Mouse (Mus musculus): ENCODE data around the gene Omt2a. TPM values are rescaled to one million over a fixed set of nuclear protein-coding genes. Genes with fewer than 3 reads are reported as not detected.
"Not testable (repeated sequence)": the region's sequence is repeated elsewhere in the genome, so short reads cannot be mapped to it uniquely, and the experiment has no call there.

The Omt2a gene
- polyA plus RNA-seq, 1 experiment from 2014 or later = not detected

DNA sequence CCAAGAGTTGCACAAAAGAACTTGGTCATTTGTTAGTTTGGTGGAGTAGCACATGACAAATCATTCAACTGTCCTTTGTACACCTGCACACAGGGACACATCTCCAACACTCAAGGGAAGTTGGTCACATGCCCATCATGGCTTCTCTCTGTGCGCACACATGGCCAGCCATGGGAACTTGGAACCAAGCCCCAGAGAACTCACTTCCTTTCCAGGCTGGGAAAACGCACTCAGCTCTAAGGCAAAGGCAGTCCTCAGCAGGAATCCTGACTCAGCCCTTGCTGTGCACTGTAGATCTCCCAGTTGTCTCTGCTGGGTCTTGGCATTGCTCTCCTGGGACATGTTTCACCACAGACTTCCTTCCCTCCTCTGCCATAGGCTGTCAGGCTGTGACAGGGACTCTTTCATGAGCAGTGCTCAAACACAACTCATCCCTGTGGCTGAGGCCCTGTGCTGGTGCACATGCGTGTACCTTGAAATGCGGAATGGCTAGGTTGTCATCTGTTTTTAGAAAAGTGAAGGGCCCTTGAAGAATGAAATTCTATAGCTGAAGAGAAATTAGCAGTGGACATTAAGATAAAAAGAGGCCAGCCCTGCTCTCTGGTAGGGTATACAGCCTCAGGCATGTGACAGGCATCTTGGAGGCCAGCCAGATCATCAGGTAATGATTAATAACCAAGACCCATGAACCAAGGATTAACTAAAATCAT, 32.4 kb downstream of the Omt2a start:
- H3K4me3 ChIP-seq (replicated peaks; ENCODE audit: low read length); H3K27me3 ChIP-seq (ENCODE audit: control insufficient read depth, insufficient read depth, low read length); H3K9me3 ChIP-seq (ENCODE audit: control insufficient read depth, low read length); H3K36me3 ChIP-seq (replicated peaks; ENCODE audit: control insufficient read depth, insufficient read depth); H3K4me2 ChIP-seq (replicated peaks); DNase-seq (ENCODE audit: low spot score); ATAC-seq (ENCODE audit: low FRiP score); H3K9ac ChIP-seq; H3K4me1 ChIP-seq (replicated peaks; ENCODE audit: control insufficient read depth, insufficient read depth, low read length); H3K27ac ChIP-seq: not testable (repeated sequence)
- 81% methylated on average over 4 of the region's 4 CpGs for WGBS

DNA sequence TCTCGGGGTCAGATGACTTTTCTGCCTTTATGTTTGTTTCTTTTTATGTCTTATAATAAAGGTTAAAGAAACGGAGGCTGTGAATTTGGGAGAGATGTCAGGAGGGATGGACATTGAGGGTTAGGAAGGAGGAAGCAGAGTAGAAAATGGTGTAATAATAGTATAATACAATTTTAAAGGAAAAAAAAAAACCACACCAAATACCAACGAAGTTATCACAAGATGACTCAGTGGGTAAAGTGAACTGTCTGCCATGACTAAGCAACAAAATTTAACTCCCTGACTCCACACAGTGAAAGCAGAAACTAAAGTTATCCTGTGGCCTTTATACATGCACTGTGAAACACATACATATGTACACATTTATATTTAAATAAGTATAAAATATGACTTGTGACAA, 43.7 kb downstream of the Omt2a start:
- H3K4me2 ChIP-seq (replicated peaks) = not testable (repeated sequence)

More for the DNA sequence above, 43.7 kb downstream of the Omt2a start:
- not testable (repeated sequence) for H3K9me3 ChIP-seq (ENCODE audit: control insufficient read depth, low read length); ATAC-seq (ENCODE audit: low FRiP score); H3K4me3 ChIP-seq (replicated peaks; ENCODE audit: low read length); DNase-seq (ENCODE audit: low spot score); H3K4me1 ChIP-seq (replicated peaks; ENCODE audit: control insufficient read depth, insufficient read depth, low read length); H3K36me3 ChIP-seq (replicated peaks; ENCODE audit: control insufficient read depth, insufficient read depth); H3K27me3 ChIP-seq (ENCODE audit: control insufficient read depth, insufficient read depth, low read length); H3K9ac ChIP-seq; H3K27ac ChIP-seq
- WGBS = 80% methylated on average over 3 of the region's 3 CpGs

Other genes with a start within 250 kb of the Omt2a start
- gene Fbxo9, start 205.7 kb downstream of the Omt2a start, polyA plus RNA-seq (2014; fragmentation: Nextera tagmentation; extraction: Ambion mirVana) = 82.1 and 96.8 TPM in 2 replicates
- 34.6 and 38.9 TPM in 2 replicates for gene Ick, start 205.6 kb downstream of the Omt2a start, polyA plus RNA-seq (2014; fragmentation: Nextera tagmentation; extraction: Ambion mirVana)
- 23.6 and 31.3 TPM in 2 replicates for gene Gsta4, start 132.0 kb downstream of the Omt2a start, polyA plus RNA-seq (2014; fragmentation: Nextera tagmentation; extraction: Ambion mirVana)
- not detected in 2 replicates for gene Gsta1, start 84.1 kb downstream of the Omt2a start, polyA plus RNA-seq (2014; fragmentation: Nextera tagmentation; extraction: Ambion mirVana)
- not detected in 2 replicates for gene Gm3776, start 57.7 kb downstream of the Omt2a start, polyA plus RNA-seq (2014; fragmentation: Nextera tagmentation; extraction: Ambion mirVana)
- gene Gm10639, start 24.9 kb downstream of the Omt2a start, polyA plus RNA-seq (2014; fragmentation: Nextera tagmentation; extraction: Ambion mirVana) = not detected in 2 replicates
- gene Omt2b, start 12.8 kb upstream of the Omt2a start, polyA plus RNA-seq (2014; fragmentation: Nextera tagmentation; extraction: Ambion mirVana) = not detected in 2 replicates
- not detected in 2 replicates for gene Gsta2, start 41.0 kb upstream of the Omt2a start, polyA plus RNA-seq (2014; fragmentation: Nextera tagmentation; extraction: Ambion mirVana)
- gene Dppa5a, start 53.4 kb upstream of the Omt2a start, polyA plus RNA-seq (2014; fragmentation: Nextera tagmentation; extraction: Ambion mirVana) = 4.5 and 6.0 TPM in 2 replicates
- gene Ooep, start 63.9 kb upstream of the Omt2a start, polyA plus RNA-seq (2014; fragmentation: Nextera tagmentation; extraction: Ambion mirVana) = 5.0 and 6.5 TPM in 2 replicates
- gene Ddx43, start 81.0 kb upstream of the Omt2a start, polyA plus RNA-seq (2014; fragmentation: Nextera tagmentation; extraction: Ambion mirVana) = 0.40 and 0.75 TPM in 2 replicates
- 0.63 and 0.84 TPM in 2 replicates for gene Cgas, start 128.4 kb upstream of the Omt2a start, polyA plus RNA-seq (2014; fragmentation: Nextera tagmentation; extraction: Ambion mirVana)
- 27.5 and 28.5 TPM in 2 replicates for gene Mto1, start 133.4 kb upstream of the Omt2a start, polyA plus RNA-seq (2014; fragmentation: Nextera tagmentation; extraction: Ambion mirVana)
- 1.4 and 2.0 TPM in 2 replicates for gene Gm17324, start 134.0 kb upstream of the Omt2a start, polyA plus RNA-seq (2014; fragmentation: Nextera tagmentation; extraction: Ambion mirVana)
- 3,726 and 3,749 TPM in 2 replicates for gene Eef1a1, start 174.4 kb upstream of the Omt2a start, polyA plus RNA-seq (2014; fragmentation: Nextera tagmentation; extraction: Ambion mirVana)